Mouse (Mus musculus): Measurements from ENCODE around the gene Edil3.
"Not testable (repeated sequence)": the region's sequence is repeated elsewhere in the genome, so short reads cannot be mapped to it uniquely, and the experiment has no call there.

Gene Edil3

DNA sequence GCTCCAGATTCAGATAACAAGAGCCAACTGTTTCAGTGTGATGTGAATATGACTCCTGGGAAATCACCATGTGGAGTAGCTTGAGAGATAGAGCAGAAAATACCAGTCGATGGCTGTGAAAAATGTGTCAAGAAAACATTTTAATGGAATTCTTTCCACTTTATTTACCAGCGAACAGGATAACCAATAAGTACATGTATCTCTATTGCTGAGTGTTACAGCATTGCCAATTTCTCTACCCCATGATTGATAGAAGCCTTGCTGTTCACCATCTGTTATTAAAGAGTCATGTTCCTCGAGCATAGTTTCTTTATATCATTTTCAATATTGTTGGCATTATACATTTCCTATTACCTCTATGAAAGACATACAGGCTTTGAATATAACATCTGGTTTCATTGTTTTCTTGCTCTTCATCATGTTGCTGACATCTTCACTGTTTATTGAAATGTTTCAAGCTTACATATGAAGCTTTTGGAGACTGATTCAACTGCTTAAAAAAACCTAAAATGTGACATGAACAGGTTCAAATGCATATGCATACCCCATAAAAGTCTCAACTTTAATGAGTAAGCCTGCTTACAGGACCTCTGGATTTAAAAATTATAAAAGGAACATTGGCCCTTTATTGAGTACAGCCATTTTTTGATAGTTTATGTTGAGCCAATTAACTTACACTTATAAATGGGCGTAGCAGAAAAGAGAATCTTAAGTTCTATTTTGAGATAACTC, 186.6 kb downstream of the Edil3 start:
- DNase-seq: no peak

DNA sequence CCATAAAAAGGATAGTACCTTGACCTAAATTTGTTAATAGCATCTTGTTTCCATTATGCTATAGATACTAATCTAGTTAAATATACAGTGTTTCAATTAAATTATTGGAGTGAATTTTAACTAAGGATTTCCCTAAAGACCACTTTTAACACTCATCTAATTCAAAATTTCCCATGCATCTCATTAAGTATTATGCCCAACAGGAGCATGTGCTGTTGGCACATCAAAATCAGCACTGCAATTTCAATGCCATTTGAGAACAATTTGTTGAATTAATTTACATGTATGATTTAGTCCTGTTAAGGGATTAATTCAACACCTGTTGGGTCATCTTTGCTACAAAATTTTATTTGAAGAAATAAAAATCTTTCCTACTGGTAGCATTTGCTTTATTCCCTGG, 191.2 kb downstream of the Edil3 start:
- no peak for DNase-seq

DNA sequence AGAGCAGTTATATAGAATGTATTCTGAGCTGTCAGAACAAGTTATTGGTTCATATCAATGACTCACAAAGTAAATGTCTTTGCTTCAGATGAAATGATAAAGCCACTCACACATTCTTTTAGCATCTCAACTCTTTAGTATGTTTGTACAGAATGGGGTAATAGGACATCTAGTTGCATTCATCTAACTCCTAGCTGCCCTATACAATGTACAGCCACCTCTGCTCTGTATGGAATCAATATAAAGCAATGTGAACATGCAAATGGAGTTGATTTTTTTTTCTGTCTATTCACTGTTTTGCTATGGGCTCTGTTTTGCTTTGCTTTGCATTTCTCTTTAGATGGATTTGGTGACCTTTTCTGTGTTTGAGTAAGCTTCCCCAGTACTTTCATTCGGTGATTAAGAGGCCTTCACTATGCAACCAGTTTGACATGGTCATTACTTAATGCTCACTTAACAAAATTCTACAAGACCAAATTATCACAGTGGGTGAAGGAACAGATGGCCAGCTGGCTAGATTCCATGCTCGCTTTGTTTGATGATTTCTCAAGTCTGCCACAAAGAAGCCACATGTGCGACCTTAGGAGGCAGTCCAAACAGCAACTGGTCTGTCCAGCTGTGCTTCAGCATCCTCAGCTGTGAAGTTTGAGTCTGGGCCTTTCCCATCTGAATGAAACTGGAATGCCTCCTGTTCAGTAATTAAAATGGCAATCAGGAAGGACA, 208.7 kb downstream of the Edil3 start:
- DNase-seq: no peak

GRCm38 (mm10) chr13:89035711-89036110, 214.4 kb downstream of the Edil3 start:
- no peak for DNase-seq

- no peak for DNase-seq
Observed at GRCm38 (mm10) chr13:89041495-89041894, 220.2 kb downstream of the Edil3 start.

GRCm38 (mm10) chr13:89070132-89070531, 248.9 kb downstream of the Edil3 start:
- DNase-seq: not testable (repeated sequence)

DNA sequence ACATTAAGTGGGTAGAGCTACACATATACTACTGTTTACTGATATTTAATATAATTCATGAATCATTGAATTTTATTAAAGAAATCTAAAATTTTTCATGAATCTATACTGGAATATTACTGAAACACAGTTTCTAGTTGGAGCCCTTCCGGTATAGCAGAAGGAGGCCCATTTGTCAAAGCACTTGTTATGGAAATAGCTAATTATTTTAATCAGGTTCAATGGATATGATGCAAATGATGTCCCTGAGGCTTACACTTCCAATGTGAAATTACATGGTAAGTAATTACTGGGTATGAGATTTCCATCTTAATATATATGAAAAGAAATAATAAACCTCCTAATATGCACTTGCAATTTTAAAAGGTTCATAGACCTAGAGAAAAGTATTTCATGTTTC, 254.9 kb downstream of the Edil3 start:
- no peak for DNase-seq

GRCm38 (mm10) chr13:89105889-89106288, 284.6 kb downstream of the Edil3 start:
- DNase-seq: no peak

- no peak for DNase-seq
Observed at GRCm38 (mm10) chr13:89117551-89117950, 296.3 kb downstream of the Edil3 start.

- DNase-seq: no peak
Observed at GRCm38 (mm10) chr13:89119809-89120208, 298.5 kb downstream of the Edil3 start.

- no peak for DNase-seq
Observed at GRCm38 (mm10) chr13:89122511-89123253, 301.4 kb downstream of the Edil3 start.

DNA sequence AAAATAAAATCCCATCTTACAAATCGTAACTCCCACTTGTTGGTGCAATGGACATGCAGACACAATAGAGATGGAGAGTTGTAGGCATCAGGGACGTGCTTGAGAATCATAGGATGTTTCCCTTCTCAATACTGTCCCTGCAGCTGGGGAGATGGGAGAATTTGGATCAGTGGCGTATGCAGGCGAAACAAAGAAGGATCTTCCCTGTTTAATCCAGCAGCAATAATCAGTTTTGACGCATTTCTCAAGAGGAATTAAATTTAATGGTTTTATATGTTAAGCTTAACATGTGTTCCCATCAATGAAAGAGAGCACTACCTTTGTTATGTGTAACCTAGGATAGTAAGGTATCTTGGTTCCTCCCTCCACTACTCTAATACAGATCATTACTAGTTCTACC, 302.1 kb downstream of the Edil3 start:
- DNase-seq: no peak

- no peak for DNase-seq
Observed at GRCm38 (mm10) chr13:89146056-89146547, 324.8 kb downstream of the Edil3 start.

- DNase-seq: no peak
Observed at GRCm38 (mm10) chr13:89151878-89152277, 330.6 kb downstream of the Edil3 start.

GRCm38 (mm10) chr13:89167960-89168359, 346.7 kb downstream of the Edil3 start:
- no peak for DNase-seq

DNA sequence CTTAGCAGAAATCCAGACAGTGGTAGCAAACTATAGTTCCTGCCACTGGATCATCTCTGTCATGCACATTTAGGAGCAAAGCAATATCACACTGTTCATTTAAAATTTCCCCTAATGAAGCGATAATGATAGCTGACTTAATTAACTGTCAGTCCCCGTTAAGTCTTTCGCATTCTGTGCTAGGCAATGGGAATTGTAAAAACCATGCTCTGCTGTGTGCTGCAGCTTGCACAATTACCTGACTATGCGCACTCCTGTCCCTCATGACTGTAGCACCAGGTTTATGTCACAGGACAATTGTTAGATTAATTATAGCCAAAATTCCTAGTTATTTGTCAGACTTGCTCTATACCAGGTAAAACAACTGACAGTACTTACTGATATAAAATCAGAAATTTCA, 348.8 kb downstream of the Edil3 start:
- no peak for DNase-seq

DNA sequence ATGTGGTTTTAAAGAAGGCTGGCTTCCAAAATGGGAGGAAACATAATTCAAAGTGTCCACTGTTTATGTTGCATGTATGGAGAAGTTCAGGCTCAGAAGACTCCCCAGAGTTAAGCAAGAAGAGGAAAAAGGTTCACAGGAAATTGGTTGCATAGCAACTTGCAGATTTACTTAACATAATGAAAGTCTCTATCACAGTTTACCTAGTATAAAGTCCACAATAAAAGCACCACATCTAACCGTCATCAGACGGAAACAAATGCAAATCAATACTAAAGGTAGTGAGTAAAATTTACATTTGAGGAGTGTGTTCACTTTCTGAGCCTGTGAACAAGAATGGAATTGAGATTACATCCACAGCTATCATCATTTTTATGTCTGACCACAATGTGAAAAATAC, 353.9 kb downstream of the Edil3 start:
- DNase-seq: no peak

GRCm38 (mm10) chr13:89189051-89189450, 367.8 kb downstream of the Edil3 start:
- no peak for DNase-seq

DNA sequence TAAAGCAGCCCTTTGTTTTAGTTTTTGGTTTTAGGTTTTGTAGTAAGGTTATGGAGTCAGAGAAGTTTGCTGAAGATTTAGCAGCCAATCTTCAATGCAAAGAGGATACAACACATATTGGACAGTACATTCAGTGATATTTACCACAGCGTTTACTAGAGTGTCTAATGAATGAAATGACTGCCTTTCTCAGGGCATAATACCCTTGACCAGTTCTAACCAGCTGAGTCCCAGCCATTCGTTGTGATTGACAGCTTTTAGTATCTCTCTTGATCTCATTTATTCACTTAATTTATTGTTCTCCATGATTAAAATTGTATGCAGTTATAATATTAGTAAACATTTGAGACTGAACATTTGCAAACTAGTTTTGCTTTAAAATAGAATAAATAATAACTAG, 375.7 kb downstream of the Edil3 start:
- DNase-seq: no peak

- no peak for DNase-seq
Observed at GRCm38 (mm10) chr13:89199275-89199674, 378.0 kb downstream of the Edil3 start.

- no peak for DNase-seq
Observed at GRCm38 (mm10) chr13:89238104-89238503, 416.8 kb downstream of the Edil3 start.

- no peak for DNase-seq
Observed at GRCm38 (mm10) chr13:89253990-89254642, 432.8 kb downstream of the Edil3 start.

GRCm38 (mm10) chr13:89256906-89257305, 435.6 kb downstream of the Edil3 start:
- no peak for DNase-seq
